Mouse (Mus musculus) heart, embryonic 16.5 days (tissue): ENCODE measurements at regions not wholly inside any gene's neighbourhood (a gene's known extent, or its start where the extent isn't known, plus 50 kb on each side); places are given as distances from the start of the nearest gene placed in this dataset.

Experiments
- ATAC-seq: fragments of 200-750 bp; cut with Nextera tagmentation; replicated peaks from 2 replicates; pipeline ENCODE4 v1.8.0; 2017; ENCODE audit warnings: moderate number of reproducible peaks; ENCODE audit not compliant: insufficient read depth, low FRiP score; ENCODE audit errors: extremely low read depth
- H3K27ac ChIP-seq: fragments of 300-500 bp; sonication (generic); 2 replicates; pipeline ENCODE4 v1.5.1; 2014; ENCODE audit warnings: mild to moderate bottlenecking, low read length, control low read depth, moderate library complexity
- H3K27me3 ChIP-seq: fragments of 300-500 bp; sonication (generic); 2 replicates; pipeline ENCODE4 v1.6.1; 2014; ENCODE audit warnings: low read length, mixed read lengths; ENCODE audit not compliant: control insufficient read depth, insufficient read depth
- H3K36me3 ChIP-seq: fragments of 300-500 bp; sonication (generic); 2 replicates; pipeline ENCODE4 v1.6.1; 2014; ENCODE audit not compliant: control insufficient read depth, insufficient read depth
- H3K4me1 ChIP-seq: fragments of 300-500 bp; sonication (generic); 2 replicates; pipeline ENCODE4 v1.6.1; 2014; ENCODE audit warnings: low read length, mixed read lengths; ENCODE audit not compliant: control insufficient read depth, insufficient read depth
- H3K4me2 ChIP-seq: fragments of 300-500 bp; sonication (generic); 2 replicates; pipeline ENCODE4 v1.6.1; 2014; ENCODE audit warnings: low read depth, mild to moderate bottlenecking, control low read depth, low read length
- H3K4me3 ChIP-seq: fragments of 300-500 bp; sonication (generic); 2 replicates; pipeline ENCODE4 v1.5.1; 2014; ENCODE audit warnings: mild to moderate bottlenecking, control low read depth, low read length
- H3K9ac ChIP-seq: fragments of 300-500 bp; sonication (generic); 2 replicates; pipeline ENCODE4 v1.6.1; 2014; ENCODE audit warnings: low read length, control low read depth
- H3K9me3 ChIP-seq: fragments of 300-500 bp; sonication (generic); replicated peaks from 2 replicates; pipeline ENCODE4 v1.6.1; 2016; ENCODE audit warnings: low read length; ENCODE audit not compliant: control insufficient read depth
- WGBS: fragments of 180-500 bp; shearing (Covaris S2); extraction: QIAGEN DNeasy Blood & Tissue Kit; methylation state at CpG from one replicate; pipeline ENCODE4 v1.1.7; 2014; 5-methylcytosine and 5-hydroxymethylcytosine counted together

- Histone ChIP-seq H3K36me3 (no peaks in the 10 kb centered on the region), H3K27me3 (no peaks in the 10 kb centered on the region), H3K9ac (no peak overlapping the region), H3K27ac (no peak overlapping the region), H3K4me3 (no peak overlapping the region), H3K4me2 (0 out of 2 replicates have a peak overlapping the region, but pooled peaks have one; percentile 6), H3K4me1 (no peaks in the 10 kb centered on the region), H3K9me3 (no peaks in the 10 kb centered on the region)
- no peak; the same call in 1 of the 2 replicates for ATAC-seq
- 27% methylated on average over 6 of the region's 6 CpGs for WGBS
Observed at GRCm38 (mm10) chrX:61119499-61119898, 65.9 kb downstream of the Cdr1 start.

- no peaks in the 10 kb centered on the region for H3K4me1 ChIP-seq
- ATAC-seq, result no peak
- H3K27ac ChIP-seq, result no peak overlapping the region
- H3K36me3 ChIP-seq, result no peaks in the 10 kb centered on the region
- H3K4me3 ChIP-seq, result no peak overlapping the region
- no peaks in the 10 kb centered on the region for H3K9me3 ChIP-seq
- no peak overlapping the region for H3K4me2 ChIP-seq
- no peaks in the 10 kb centered on the region for H3K27me3 ChIP-seq
- 87% methylated on average over 4 of the region's 4 CpGs for WGBS
- no peak overlapping the region for H3K9ac ChIP-seq
Observed at GRCm38 (mm10) chrX:61117368-61117767, 68.0 kb downstream of the Cdr1 start.

- Histone ChIP-seq H3K36me3 (no peaks in the 10 kb centered on the region), H3K9ac (no peak overlapping the region), H3K9me3 (no peaks in the 10 kb centered on the region), H3K27ac (no peak overlapping the region), H3K27me3 (no peaks in the 10 kb centered on the region), H3K4me2 (no peak overlapping the region), H3K4me1 (no peaks in the 10 kb centered on the region), H3K4me3 (no peak overlapping the region)
- no peak for ATAC-seq
- WGBS, result 36% methylated on average over 10 of the region's 10 CpGs
Observed at GRCm38 (mm10) chrX:61116010-61116447, 69.3 kb downstream of the Cdr1 start.
